ENCODE assay signal across 8 mouse cellular contexts in genomic region chr7:97696506-97697254, GRCm38 (mm10). TPM values are rescaled to one million over a fixed set of nuclear protein-coding genes. Genes with fewer than 3 reads are reported as not detected.
DNase-seq lines count a peak whose midpoint lies in the region; ATAC-seq lines count a peak whose summit lies in the region.

Gene Clns1a, plus strand, starts transcription at chr7:97696634.

- no peaks in the 10 kb centered on the region for H3K27me3 ChIP-seq in megakaryocyte, embryonic 14.5 days (replicated peaks)

- DNase-seq in ZHBTc4 (ENCODE audit: low read depth, low spot score): peak; percentile 95
- DNase-seq in gastrocnemius, adult 8-10 months (ENCODE audit: low spot score in 2 of 2): peak; percentile 86
- peak; percentile 73 for DNase-seq in hindlimb bud, embryonic 11.5 days (ENCODE audit: extremely low spot score, low read depth, low spot score)
- peak; percentile 89 to 91 for DNase-seq in left cerebral cortex, adult 8-10 months (ENCODE audit: low spot score in 2 of 2)
- peak; percentile 96 for DNase-seq in right cerebral cortex, postnatal 10 days (ENCODE audit: low spot score in 2 of 2)
- DNase-seq in urinary bladder, postnatal 25 days (ENCODE audit: low spot score): peak; percentile 92

- H3K4me3 ChIP-seq in megakaryocyte, embryonic 14.5 days (replicated peaks): peak within 1 kb of the TSS; percentile 92

- peak; percentile 99 for ATAC-seq in common myeloid progenitor, adult 5-6 weeks (replicated peaks; ENCODE audit: low read depth, poor library complexity, severe bottlenecking)

- no peaks in the 10 kb centered on the region for H3K9me3 ChIP-seq in megakaryocyte, embryonic 14.5 days

- H3K4me1 ChIP-seq in megakaryocyte, embryonic 14.5 days: peaks cover 29% of the 10 kb centered on the region

- H3K36me3 ChIP-seq in megakaryocyte, embryonic 14.5 days (replicated peaks; ENCODE audit: low read length): peaks cover 26% of the 10 kb centered on the region

RNA-seq across cellular contexts. Expression of gene Clns1a, which starts in this region (rescaled TPM):
- total RNA-seq in common myeloid progenitor, adult 5-6 weeks (2017): 158 and 175 TPM in 2 replicates
- 10 to 100 TPM; 30.6 to 32.6 (median 31.4) TPM for total RNA-seq in gastrocnemius, adult 8-10 months (2022)
- 10 to 100 TPM; 74.0 to 85.4 (median 80.9) TPM for total RNA-seq in left cerebral cortex, adult 8-10 months (2022)
- 12.3 and 28.6 TPM in 2 replicates for polyA plus RNA-seq in megakaryocyte, embryonic 14.5 days (2012; ENCODE audit: insufficient read depth, low replicate concordance)

Comparison
In these comparisons a context has a peak if more than half of its experiments do, and no peak if none do; other contexts are left out.
1. Peak in every context shown above with its lines: DNase-seq, ATAC-seq and H3K4me3 ChIP-seq.